Mouse (Mus musculus) forebrain, embryonic 16.5 days (tissue): Measurements from ENCODE around the gene Nxpe2. TPM values are rescaled to one million over a fixed set of nuclear protein-coding genes. Genes with fewer than 3 reads are reported as not detected.

Experiments
- ATAC-seq: fragments of 200-750 bp; cut with Nextera tagmentation; 2 replicates; pipeline ENCODE4 v1.8.0; 2017; ENCODE audit warnings: mild to moderate bottlenecking, moderate library complexity
- H3K27ac ChIP-seq: fragments of 300-500 bp; sonication (generic); 2 replicates; pipeline ENCODE4 v1.5.1; 2014; ENCODE audit warnings: low read length, control low read depth
- H3K27me3 ChIP-seq: fragments of 300-500 bp; sonication (generic); replicated peaks from 2 replicates; pipeline ENCODE4 v1.6.1; 2014; ENCODE audit warnings: low read length; ENCODE audit not compliant: control insufficient read depth, insufficient read depth
- H3K36me3 ChIP-seq: fragments of 300-500 bp; sonication (generic); 2 replicates; pipeline ENCODE4 v1.6.1; 2014; ENCODE audit not compliant: control insufficient read depth, insufficient read depth
- H3K4me1 ChIP-seq: fragments of 300-500 bp; sonication (generic); replicated peaks from 2 replicates; pipeline ENCODE4 v1.6.1; 2014; ENCODE audit warnings: low read length; ENCODE audit not compliant: control insufficient read depth, insufficient read depth
- H3K4me2 ChIP-seq: fragments of 300-500 bp; sonication (generic); 2 replicates; pipeline ENCODE4 v1.6.1; 2014; ENCODE audit warnings: mild to moderate bottlenecking, low read length, control low read depth
- H3K4me3 ChIP-seq: fragments of 300-500 bp; sonication (generic); replicated peaks from 2 replicates; pipeline ENCODE4 v1.5.1; 2014; ENCODE audit warnings: mild to moderate bottlenecking, low read length, control low read depth
- H3K9ac ChIP-seq: fragments of 300-500 bp; sonication (generic); replicated peaks from 2 replicates; pipeline ENCODE4 v1.6.1; 2014; ENCODE audit warnings: low read depth, low read length, control low read depth
- H3K9me3 ChIP-seq: fragments of 300-500 bp; sonication (generic); 2 replicates; pipeline ENCODE4 v1.6.1; 2016; ENCODE audit warnings: low read length; ENCODE audit not compliant: control insufficient read depth
- WGBS: fragments of 180-500 bp; shearing (Covaris S2); extraction: QIAGEN DNeasy Blood & Tissue Kit; methylation state at CpG from one replicate; pipeline ENCODE4 v1.1.7; 2014; 5-methylcytosine and 5-hydroxymethylcytosine counted together
- polyA plus RNA-seq: library from polyadenylated mRNA; unstranded; fragments of >200 nt; fragmentation: Nextera tagmentation; extraction: Ambion mirVana; gene quantifications from 2 replicates; pipeline ENCODE4 v1.2.1, GENCODE M21; 2015

Gene Nxpe2
- 0.16 and 0.28 TPM in 2 replicates for polyA plus RNA-seq

DNA sequence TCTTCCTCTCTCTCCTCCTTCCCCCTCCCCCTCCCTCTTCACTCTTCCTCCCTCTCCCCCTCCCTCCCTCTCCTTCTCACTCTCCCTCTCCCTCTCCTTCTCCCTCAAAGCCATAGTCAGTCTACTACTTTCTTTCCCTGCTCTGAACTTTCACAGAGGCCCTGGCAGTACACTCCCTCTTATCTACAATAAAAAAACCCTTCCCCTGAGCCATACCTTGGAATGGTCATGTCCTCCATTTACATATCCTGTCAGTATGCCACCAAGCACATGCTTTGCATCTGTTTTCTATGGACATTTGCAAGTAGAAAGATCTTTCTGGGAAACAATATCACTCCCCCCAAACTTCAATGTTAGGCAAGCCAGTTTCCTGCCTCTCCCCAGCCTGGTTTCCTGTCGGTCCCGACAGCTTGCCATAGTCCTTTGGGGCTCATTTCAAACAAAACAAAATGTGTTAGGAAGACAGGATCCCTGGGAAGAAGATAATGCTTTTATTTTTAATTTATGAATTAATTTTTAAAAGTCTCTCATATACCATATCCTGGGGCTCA, at the start of gene Nxpe2:
TSS of gene Nxpe2 (minus strand) at position 307 of the 551 bp plus-strand sequence.
- Histone ChIP-seq H3K36me3 (no peaks in the 10 kb centered on the region), H3K27ac (no peak within 1 kb of the TSS), H3K4me2 (no peak within 1 kb of the TSS), H3K9ac (no peak within 1 kb of the TSS), H3K4me1 (no peaks in the 10 kb centered on the region), H3K9me3 (no peaks in the 10 kb centered on the region), H3K4me3 (no peak within 1 kb of the TSS), H3K27me3 (no peaks in the 10 kb centered on the region)
- WGBS, result 76% methylated on average over 2 of the region's 2 CpGs
- ATAC-seq, result no peak

DNA sequence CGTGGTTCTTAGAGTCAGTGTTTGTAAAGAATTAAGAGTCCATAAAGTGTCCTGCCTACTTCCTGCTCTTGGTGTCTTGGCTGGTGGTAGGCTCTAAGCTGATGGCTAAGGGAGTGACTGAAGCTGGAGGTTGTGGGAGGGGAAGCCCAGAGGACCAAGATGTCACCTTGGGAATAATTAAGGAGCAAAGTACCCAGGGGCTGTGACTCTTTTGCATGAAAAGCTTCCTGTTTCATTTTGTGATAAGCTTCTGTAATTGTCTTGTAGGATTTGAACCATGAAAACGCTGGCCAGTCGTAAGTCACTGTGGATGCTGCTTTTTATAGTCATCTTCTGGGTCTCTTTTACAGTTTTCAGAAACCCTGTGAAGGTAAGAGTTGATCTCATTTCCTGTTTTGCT, 36.7 kb upstream of the Nxpe2 start:
- ATAC-seq, result no peak
- no peak overlapping the region for H3K4me2 ChIP-seq
- H3K36me3 ChIP-seq, result no peaks in the 10 kb centered on the region
- no peak overlapping the region for H3K27ac ChIP-seq
- H3K4me3 ChIP-seq, result no peak overlapping the region
- H3K27me3 ChIP-seq, result no peaks in the 10 kb centered on the region
- no peaks in the 10 kb centered on the region for H3K9me3 ChIP-seq
- 93% methylated on average over 3 of the region's 3 CpGs for WGBS
- H3K9ac ChIP-seq, result no peak overlapping the region
- H3K4me1 ChIP-seq, result no peaks in the 10 kb centered on the region

DNA sequence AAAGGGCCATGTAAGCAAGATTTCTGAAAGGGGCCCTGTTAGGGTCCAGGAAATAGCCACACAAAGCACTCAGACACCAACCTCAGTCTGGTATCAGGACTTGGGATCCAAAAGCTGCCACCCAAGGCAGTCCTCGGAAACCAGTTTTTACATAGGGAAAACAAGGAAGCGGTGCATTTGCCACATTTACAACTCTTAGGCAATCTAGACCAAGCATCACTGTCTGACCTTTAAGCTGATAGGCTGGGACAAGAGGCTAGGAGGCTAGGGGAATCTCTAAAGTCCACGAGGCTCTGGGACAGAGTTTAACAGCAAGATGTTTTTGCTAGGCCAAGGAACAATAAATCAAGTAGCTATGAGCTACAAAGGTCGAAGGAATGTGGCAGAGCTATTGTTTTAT, 35.2 kb upstream of the Nxpe2 start:
- H3K27ac ChIP-seq, result no peak overlapping the region
- H3K9me3 ChIP-seq, result no peaks in the 10 kb centered on the region
- H3K36me3 ChIP-seq, result no peaks in the 10 kb centered on the region
- no peak overlapping the region for H3K4me2 ChIP-seq
- H3K9ac ChIP-seq, result no peak overlapping the region
- H3K4me1 ChIP-seq, result no peaks in the 10 kb centered on the region
- no peaks in the 10 kb centered on the region for H3K27me3 ChIP-seq
- no peak for ATAC-seq
- H3K4me3 ChIP-seq, result no peak overlapping the region
- 78% methylated on average over 4 of the region's 4 CpGs for WGBS

DNA sequence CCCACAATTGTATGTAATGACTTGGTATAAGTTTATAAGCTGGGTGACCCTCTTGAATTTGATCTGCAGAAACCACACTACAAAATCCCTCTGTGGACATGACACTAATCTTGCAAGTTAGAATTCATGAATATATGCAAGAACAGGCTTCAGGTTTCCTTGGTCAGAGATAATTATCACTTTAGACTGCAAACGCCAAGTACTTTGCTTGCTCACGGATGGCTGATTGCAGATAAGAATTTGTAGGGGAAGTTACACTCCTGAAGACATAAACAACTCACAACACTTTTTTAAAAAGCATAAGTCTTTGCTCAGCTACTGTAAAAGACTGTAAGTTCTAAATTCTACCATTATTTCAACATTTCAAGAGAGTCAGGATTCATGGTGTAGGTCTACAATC, 21.1 kb upstream of the Nxpe2 start:
- WGBS, result 67% methylated on average over 2 of the region's 2 CpGs
- Histone ChIP-seq H3K36me3 (no peaks in the 10 kb centered on the region), H3K4me3 (no peak overlapping the region), H3K9me3 (no peaks in the 10 kb centered on the region), H3K4me1 (no peaks in the 10 kb centered on the region), H3K27ac (no peak overlapping the region), H3K27me3 (no peaks in the 10 kb centered on the region), H3K9ac (no peak overlapping the region), H3K4me2 (no peak overlapping the region)
- ATAC-seq, result no peak

DNA sequence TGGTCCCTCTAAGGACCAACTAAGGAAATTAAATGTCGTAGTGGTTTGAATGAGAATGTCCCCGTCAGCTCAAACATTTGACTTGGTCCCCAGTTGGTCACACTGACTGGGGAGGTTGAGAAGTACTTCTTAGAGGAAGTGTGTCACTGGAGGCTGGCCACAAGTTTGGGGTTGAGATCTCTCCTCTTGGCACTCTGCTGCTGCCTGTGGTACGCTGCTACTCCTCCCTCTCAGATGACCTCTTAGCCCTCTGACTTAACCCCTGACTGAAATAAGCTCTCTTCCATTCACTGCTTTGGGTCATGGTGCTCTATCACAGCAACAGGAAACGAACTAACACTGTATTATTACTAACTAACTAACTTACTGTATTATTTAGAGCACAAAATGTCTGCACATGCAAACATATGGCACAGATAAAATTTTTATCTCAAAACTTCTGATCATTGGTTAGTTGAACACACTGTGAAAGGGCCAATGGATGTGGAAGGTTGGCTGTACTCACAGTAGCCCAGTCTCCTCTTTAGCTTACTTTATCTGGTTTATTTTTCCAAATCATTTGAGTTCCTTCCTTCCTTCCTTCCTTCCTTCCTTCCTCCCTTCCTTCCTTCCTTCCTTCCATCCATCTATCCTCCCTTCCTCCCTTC, 20.1 kb upstream of the Nxpe2 start:
- Histone ChIP-seq H3K4me1 (no peaks in the 10 kb centered on the region), H3K4me2 (no peak overlapping the region), H3K9ac (no peak overlapping the region), H3K9me3 (no peaks in the 10 kb centered on the region), H3K36me3 (no peaks in the 10 kb centered on the region), H3K4me3 (no peak overlapping the region), H3K27ac (no peak overlapping the region), H3K27me3 (no peaks in the 10 kb centered on the region)
- ATAC-seq, result no peak
- WGBS, result 81% methylated on average over 4 of the region's 4 CpGs

DNA sequence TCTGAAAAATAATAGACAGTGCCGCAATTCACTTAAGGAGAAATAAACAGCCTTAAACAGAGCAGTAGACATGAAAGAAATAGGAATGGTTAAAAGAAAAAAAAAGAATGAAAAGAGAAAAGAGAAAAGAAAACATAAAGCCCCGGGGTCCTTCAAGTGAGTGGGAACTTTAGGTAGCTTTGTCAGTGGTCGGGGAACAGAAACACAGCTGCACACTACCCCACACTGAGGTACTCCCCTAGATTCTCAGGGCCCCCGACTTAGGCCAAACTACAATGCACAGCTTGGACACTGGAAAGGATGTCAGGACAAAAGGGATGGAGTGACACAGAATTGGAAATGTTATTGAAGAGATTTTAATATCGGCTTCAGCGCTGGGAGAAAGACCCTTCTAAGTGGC, 9.5 kb upstream of the Nxpe2 start:
- no peak overlapping the region for H3K4me3 ChIP-seq
- no peaks in the 10 kb centered on the region for H3K27me3 ChIP-seq
- H3K4me1 ChIP-seq, result peaks cover 7% of the 10 kb centered on the region; the same call in 1 of the 2 replicates
- whole genome bisulfite sequencing, result 76% methylated on average over 6 of the region's 6 CpGs
- no peak overlapping the region for H3K27ac ChIP-seq
- no peak for ATAC-seq
- no peak overlapping the region for H3K9ac ChIP-seq
- no peaks in the 10 kb centered on the region for H3K9me3 ChIP-seq
- no peak overlapping the region for H3K4me2 ChIP-seq
- no peaks in the 10 kb centered on the region for H3K36me3 ChIP-seq

DNA sequence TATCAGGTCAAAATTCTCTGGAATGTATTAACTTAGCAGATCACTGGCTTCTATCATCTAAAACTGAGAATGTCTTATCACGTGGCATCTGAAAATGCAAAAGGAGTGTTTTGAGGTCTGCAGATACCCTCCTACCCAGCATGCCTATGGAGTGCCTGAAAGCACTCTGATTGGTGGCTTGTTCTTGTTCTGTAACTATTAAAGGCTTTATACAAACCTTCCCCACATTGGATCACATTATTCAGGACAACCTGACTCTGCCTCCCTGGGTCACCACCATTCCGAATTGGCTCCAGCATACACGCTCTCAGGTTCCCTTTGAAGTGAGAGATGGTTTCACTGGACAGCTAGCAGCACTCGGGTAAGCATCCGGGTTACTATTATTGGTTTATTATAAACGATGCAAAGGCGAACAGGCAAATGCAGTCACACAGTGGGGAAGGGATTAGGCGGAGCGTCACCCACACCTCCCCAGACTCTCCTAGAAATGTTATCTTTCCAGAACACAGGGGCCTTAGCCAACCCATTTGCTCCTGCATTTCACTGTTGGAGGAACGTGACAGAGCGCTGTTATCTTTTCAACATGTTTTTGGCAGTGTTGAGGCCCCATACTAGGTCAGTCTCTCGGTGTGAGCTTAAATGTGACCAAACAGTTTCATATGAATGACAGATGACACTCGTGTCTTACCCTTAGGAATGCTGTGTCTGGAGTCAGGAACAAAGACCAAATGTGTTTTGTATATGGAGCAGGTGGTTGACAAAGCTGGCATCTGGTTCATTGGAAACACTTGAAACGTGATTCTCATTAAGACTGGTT, 8.8 kb upstream of the Nxpe2 start:
- peaks cover 7% of the 10 kb centered on the region; the same call in 1 of the 2 replicates for H3K4me1 ChIP-seq
- WGBS, result 51% methylated on average over 14 of the region's 14 CpGs
- no peaks in the 10 kb centered on the region for H3K27me3 ChIP-seq
- no peak overlapping the region for H3K27ac ChIP-seq
- H3K4me2 ChIP-seq, result no peak overlapping the region
- no peak overlapping the region for H3K9ac ChIP-seq
- ATAC-seq, result no peak
- H3K36me3 ChIP-seq, result no peaks in the 10 kb centered on the region
- H3K4me3 ChIP-seq, result no peak overlapping the region
- no peaks in the 10 kb centered on the region for H3K9me3 ChIP-seq

DNA sequence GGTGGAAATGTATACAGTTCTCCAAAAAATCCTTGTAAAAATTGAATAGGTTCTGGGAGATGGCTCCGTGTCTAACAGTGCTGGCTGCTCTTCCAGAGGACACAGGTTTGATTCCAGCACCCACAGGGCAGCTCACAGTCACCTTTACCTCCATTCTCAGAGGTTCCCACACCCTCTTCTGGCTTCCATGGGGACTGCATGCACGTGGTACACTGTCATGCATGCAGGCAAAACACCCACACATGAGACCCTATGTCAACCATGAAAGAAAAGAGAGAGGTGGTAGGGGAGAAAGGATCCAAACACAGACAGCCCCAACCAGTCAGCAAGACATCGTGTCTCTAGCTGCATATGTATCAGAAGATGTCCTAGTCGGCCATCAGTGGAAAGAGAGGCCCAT, 7.6 kb upstream of the Nxpe2 start:
- Histone ChIP-seq H3K27me3 (no peaks in the 10 kb centered on the region), H3K36me3 (no peaks in the 10 kb centered on the region), H3K4me2 (no peak overlapping the region), H3K9ac (no peak overlapping the region), H3K27ac (no peak overlapping the region), H3K4me1 (peaks cover 7% of the 10 kb centered on the region; the same call in 1 of the 2 replicates), H3K4me3 (no peak overlapping the region), H3K9me3 (no peaks in the 10 kb centered on the region)
- no peak for ATAC-seq
- 74% methylated on average over 4 of the region's 4 CpGs for WGBS

DNA sequence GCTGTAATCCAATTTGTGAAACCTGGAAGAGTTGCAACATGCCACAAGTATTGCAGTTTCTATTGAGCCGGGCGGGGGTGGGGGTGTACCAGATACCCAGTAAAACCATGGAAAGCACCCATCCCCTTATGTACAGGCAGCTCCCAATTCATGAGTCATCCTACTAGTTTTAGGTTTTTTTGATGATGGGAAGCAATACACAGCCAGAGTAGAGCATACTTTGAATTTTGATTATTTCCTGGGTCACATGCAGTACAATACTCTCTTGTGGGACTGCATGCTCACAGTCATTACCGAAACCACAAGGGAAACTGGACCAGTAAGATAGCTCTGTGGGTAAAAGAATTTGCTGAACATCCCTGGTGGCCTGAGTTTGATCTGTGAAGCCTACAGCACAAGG, 3.8 kb upstream of the Nxpe2 start:
- Histone ChIP-seq H3K27ac (no peak overlapping the region), H3K4me1 (peaks cover 3% of the 10 kb centered on the region; the same call in 1 of the 2 replicates), H3K4me3 (no peak overlapping the region), H3K27me3 (no peaks in the 10 kb centered on the region), H3K9me3 (no peaks in the 10 kb centered on the region), H3K4me2 (no peak overlapping the region), H3K9ac (no peak overlapping the region), H3K36me3 (no peaks in the 10 kb centered on the region)
- no peak for ATAC-seq
- 92% methylated on average over 3 of the region's 3 CpGs for WGBS
